13 mouse cellular contexts compared by ENCODE assay signal in the genomic region with DNA sequence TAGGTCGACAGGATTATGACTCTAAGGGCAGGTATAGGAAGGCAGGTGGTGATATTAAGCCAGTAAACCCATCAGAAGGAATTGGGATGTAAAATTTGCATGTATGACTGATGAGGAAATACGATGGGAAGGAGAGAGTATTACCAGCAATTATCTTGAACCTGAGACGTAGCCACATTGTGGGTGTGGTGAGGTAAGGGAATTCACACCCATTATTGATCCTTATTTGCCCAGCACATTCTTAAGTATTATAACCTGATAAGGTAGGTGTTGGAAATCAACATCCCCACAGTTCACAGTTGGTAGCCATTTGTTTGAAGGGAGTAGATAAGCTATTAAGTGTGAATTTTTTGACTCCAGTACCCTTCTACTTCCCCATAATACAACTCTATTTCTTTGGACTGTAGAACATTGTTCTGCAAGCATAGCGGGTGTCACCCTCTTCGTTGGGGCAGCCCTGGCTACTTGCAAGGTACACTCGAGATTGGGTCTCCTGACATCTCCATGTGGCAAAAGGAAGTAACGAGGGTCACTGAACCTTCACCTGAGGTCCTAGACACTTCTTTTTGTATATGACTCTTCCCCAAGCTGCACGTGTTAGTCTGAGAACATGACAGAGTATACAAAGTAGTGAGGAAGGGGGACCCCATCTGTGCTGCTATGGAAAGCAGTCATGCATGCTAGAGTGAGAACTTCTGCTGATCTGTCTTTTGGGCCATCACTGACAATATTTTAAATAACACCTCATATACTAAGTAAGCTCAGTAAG.
"Had no signal": no experiment of that assay in that cellular context is flagged by ENCODE, and none has a peak within 500 bp of the region (broad histone marks: within the 10 kb centered on the region; RNA-seq: fewer than 3 reads in every experiment).

No protein-coding gene starts in this region.

- DNase-seq: kidney, adult 9 months; kidney, postnatal 36 days; layer of hippocampus, adult 9-11 months; layer of hippocampus, postnatal 36 days; lung, adult 18-20 months; retina, postnatal 1 day; right cerebral cortex, postnatal 25 days; thymus, postnatal 4 days had no signal

- H3K36me3 ChIP-seq: limb, embryonic 13.5 days; midbrain, embryonic 12.5 days had no signal

- H3K4me3 ChIP-seq: limb, embryonic 13.5 days; midbrain, embryonic 12.5 days had no signal

- H3K9ac ChIP-seq: limb, embryonic 13.5 days; liver, embryonic 14.5 days; midbrain, embryonic 12.5 days had no signal

- H3K9me3 ChIP-seq: limb, embryonic 13.5 days; midbrain, embryonic 12.5 days had no signal

- H3K27me3 ChIP-seq: limb, embryonic 13.5 days had no signal

- H3K27ac ChIP-seq: kidney, postnatal 0 days; limb, embryonic 13.5 days; liver, embryonic 14.5 days; midbrain, embryonic 12.5 days had no signal

- H3K4me2 ChIP-seq: limb, embryonic 13.5 days; midbrain, embryonic 12.5 days had no signal

- ATAC-seq: midbrain, embryonic 16.5 days had no signal
